Mouse (Mus musculus) CD4-positive, CD25-positive, alpha-beta regulatory T cell, adult 4 months (primary cell): Measurements from ENCODE around the gene Lce6a. TPM values are rescaled to one million over a fixed set of nuclear protein-coding genes. Genes with fewer than 3 reads are reported as not detected.

Experiments used
- ATAC-seq: one replicate; pipeline ENCODE4 v1.8.0; 2017
- polyA plus RNA-seq, 2 experiments: library from polyadenylated mRNA; unstranded; fragments of 100-300 nt; shearing (Covaris generic); gene quantifications; one replicate each; pipeline ENCODE4 v1.2.1; 2017

Gene Lce6a
- polyA plus RNA-seq = not detected

DNA sequence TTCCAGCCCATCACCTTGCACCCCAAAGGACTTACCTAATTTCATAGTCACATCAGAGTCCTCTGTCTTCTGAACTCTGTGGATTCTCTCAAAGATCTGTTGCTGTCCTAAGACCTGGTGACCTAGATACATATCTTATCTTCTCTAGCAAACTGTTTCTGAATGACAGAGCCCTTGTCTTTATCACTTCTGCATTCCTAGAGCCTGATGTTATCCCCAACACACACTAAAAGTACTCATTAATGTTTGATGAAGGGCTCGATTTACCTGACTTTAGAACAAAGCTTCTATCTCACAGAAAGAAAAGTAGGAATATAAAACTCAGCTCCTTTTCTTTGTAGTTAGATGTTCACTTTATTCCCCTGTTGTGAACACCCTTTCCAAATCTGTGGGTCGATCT is at the start of gene Lce6a:
Gene Lce6a (minus strand): TSS at position 101 of the 400 bp plus-strand sequence.
- ATAC-seq = no peak

DNA sequence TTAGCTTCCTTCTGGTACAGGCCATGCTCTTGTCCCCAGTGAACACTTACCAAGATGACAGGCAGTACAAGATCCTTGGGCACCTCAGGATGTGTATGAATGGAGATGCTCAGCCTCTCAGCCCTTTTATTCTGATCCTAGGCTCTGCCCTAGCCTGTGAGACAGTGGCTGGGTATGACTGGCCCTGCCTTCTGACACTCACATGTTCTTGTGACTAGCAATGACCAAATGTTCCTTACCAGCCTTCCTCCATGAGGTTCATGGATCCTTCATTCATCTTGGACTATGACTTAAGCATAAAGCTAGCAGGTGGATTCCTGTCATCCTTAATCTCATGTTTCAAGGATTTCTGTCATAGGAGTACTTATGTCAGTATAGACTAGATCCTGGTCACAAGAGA is 48.8 kb upstream of the Lce6a start, which contains the start of gene Lce1a2:
Gene Lce1a2 (minus strand): TSS at position 101 of the 400 bp plus-strand sequence.
- ATAC-seq = no peak

DNA sequence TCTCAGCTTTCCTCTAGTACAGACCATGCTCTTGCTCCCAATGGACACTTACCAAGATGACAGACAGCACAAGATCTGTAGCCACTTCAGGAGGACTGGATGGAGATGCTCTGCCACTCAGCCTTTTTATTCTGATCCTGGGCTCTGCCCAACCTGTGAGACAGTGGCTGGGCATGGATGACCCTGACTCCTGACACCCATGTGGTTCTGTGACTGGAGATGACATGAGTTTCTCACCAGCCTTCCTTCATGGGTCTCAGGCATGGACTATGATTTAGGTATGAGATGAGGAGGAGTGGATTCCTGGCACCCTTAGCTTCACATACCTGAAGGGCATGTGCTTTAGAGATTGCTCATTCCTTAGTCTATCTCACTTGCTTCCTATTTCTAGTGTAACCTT is 35.4 kb upstream of the Lce6a start, which contains the start of gene Lce1b:
Gene Lce1b (minus strand): TSS at position 101 of the 400 bp plus-strand sequence.
- no peak for ATAC-seq

DNA sequence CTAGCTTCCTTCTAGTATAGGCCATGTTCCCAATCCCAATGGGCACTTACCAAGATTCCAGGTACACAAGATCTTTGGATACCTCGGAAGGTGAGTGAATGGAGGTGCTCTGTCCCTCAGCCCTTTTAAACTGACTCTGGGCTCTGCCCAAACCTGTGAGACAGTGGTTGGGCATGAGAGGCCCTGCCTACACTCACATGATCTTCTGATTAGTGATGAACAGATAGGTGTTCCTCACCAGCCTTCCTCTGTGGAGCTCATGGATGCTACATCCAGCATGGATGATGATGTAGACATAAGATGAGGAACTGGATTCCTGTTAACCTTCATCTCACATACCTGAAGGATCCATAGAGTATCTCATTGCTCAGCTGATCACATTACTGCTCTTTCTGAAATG is 26.7 kb upstream of the Lce6a start, which contains the start of gene Lce1a1:
Gene Lce1a1 (minus strand): TSS at position 101 of the 400 bp plus-strand sequence.
- ATAC-seq = no peak

DNA sequence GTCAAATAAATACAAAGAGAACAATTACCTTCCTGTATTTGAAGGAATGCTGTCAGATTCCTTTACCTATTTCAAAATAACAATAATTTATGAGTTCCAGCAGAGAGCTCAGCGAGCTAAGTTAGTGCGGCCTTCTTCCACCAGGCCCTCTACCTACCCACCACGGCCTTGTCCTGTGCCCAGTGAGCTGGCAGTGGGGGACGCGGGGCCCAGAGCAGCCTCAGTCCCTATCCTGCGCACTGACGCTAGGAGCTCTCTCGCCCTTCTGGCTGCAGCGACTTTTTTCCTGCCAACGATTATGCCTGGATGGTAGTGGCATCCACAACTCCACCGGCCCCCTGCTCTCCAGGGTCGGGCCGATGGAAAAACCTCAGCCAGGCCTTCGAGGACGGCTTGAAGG is 18.4 kb upstream of the Lce6a start:
- no peak for ATAC-seq

DNA sequence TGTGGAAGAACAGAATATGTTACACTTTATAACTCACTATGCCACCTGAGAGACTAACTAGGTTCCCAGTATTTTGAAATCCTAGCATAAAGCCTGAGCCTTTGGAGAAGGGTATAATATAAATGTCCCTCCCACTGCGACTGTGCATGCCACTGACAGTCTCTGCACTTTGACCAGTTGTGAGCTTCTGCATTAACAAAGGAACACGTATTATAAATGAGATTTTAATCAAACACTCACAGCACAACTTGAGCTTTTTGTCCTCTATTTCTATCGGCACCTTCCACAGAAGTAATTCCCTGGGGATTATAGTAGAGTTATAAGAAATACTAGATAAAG is 17.2 kb upstream of the Lce6a start:
- ATAC-seq = no peak

DNA sequence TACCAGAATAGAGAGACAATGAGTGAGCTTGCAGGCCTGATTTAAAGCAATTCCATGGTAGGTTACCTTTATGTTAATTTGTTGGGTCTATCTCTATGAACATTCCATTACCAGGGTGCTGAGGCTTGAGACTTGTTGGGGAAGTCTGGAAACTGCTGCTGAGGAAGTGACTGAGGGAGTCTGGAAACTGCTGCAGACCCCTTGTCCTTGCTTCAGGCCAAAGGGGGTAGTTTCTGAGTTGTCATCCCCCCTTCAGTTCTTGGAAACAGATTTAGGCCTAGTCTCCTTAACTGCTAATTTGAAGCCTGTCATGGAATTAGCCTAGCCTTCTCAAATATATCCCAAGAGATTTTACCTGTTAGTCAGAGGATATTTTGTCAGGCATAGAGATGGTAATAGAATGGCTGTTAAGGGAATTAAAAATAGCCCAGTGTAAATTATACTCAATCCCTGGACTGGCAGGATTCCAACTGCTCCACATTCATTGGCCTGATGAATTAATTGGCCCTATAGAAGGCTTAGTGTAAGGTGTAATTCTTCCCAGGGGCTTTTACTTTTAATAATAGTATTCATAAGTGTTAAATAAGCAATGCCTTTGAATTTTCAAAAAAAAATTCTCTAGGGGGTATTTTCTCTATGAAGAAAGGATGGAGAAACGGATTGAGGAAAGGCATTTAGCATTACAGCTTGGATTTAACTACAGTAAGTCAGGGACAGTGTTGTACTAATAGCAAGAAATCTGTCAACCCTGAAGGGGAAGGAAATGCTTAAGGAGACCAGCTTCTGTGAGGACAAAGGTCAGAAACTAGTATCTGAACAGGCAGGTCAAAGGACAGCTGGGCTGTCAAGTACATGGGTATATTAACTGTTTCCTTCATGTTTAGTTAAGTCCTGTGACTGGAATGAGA is 16.5 kb upstream of the Lce6a start:
- ATAC-seq = no peak

DNA sequence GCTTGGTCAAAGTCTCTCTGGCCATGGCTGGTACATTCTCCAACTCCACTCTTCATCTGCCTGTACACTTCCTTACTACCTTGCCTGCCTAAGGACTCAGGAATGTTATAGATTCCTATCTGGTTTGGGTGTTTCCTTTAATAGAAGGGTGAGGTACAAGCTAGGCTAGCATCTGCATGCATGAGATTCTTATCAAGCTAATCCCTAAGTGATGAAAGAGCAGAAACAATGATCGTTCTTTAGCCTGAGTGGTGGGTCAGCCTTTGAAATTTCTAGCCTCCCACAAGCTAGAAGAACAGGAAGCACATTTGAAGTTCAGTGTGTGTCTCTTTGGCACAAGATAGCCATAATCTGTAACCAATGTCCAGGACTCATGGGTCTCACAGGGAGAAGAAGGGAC is 11.7 kb downstream of the Lce6a start:
- ATAC-seq = no peak

DNA sequence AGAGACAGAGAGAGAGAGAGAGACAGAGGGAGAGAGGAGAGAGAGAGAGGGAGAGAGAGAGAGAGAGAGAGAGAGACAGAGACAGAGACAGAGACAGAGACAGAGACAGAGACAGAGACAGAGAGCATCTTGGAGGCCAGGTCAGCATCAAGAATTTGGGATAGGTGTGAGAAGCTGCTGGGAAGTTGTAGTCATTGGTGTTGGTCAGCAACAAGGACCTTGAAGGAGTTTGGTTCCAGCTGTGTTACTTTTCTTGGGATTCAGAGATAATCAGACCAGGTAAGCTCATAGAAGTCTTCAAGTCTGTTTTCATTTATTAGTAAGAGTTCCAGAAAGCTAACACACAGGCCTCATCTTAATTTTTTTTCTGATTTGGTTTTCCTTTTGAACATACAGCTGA is 14.1 kb downstream of the Lce6a start, which contains the start of gene 2210017I01Rik:
Gene 2210017I01Rik (minus strand): TSS at position 101 of the 400 bp plus-strand sequence.
- no peak for ATAC-seq

DNA sequence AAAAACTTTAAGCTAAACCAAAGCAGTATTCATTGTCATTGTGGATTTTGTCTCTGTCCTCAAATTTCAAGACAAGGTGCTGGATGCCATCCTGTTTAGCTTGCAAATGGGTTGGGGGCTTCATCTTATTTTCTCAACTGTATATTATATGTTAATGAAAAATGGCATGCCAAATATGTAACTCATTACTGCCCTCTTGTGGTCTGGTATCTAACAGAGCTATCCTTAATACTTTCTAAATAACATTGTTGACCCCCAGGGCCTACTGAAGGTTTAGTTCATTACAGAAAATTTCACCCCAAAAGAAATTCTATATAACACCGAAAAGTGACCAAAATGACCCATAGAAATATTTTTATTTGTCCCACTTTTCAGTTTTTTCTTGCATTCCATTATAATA is 19.3 kb downstream of the Lce6a start:
- ATAC-seq = no peak

DNA sequence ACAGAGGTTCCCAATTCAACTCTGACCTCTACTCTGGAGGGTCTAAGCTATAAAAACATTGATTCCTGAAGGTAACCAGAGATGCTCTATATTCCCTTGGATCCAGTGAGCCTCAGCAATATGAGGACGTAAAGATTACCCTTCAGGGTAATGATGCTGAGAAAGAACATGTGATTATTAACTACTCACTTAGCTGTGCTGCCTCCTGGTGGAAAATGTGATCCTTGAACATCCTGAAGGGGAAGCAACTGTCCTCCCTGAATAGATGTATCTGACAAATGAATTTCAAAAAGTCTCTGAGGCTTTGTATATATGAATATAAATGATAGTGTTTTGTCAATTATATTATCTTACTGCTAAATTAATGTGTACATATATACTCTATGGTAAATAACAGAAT is 21.0 kb downstream of the Lce6a start:
- ATAC-seq = no peak

DNA sequence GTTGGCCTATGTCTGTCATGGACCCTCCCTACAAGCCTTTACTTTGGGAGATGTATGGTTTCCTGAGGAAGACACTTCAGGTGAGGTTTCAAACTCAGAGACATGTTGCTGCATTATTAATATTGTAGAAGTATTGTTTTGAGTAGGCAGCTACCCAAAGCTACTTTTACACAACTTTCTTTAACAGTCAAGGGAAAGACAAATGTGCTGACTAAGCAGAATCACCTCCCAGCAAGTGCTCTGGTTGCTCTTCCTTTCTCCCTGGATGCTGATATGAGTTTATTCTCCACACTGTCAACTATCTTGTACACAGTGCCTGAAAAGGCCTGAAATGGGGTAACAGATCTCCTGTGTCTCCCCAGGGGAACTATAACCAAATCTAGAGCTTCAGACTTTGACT is 21.5 kb downstream of the Lce6a start:
- no peak for ATAC-seq

DNA sequence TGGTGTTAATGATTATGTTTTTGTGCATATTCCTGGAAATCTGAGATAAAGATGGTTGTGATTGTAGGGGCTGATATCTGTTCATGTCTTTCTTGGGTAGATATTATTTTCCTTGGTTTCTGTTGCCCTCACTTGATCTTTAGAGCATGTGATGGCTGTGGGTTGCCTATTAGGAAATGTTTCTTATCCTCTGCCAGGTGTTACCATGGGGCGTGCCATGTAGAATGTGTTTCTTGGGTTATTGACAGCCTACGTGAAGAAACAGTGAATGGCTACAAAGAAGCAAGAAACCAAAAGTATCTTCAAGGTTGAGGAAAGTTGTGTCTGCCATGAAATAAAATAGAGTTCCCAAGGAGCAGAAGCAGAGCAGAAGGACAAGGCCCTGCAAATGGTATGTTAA is 23.0 kb downstream of the Lce6a start:
- no peak for ATAC-seq

DNA sequence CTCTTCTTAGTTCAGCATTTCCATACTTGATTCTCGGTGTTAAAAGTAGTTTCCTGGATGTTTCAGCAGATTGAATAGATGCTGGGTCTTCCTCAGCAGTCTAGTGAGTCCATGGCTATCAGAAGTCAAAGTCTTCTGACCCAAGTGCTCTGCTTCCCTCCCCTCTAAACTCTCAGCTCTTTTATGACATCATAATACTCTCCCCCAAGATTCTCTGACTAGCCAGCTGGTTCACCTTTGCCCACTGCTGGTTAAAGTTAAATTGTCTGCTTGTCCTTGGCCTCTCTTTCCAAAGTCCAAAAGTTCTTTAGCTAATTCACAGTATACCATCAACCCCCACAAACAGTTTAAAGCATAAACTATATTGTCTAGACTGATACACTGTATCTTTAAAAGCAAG is 32.6 kb downstream of the Lce6a start, which contains the start of gene Smcp:
Gene Smcp (minus strand): TSS at position 140 of the 400 bp plus-strand sequence.
- ATAC-seq = no peak

DNA sequence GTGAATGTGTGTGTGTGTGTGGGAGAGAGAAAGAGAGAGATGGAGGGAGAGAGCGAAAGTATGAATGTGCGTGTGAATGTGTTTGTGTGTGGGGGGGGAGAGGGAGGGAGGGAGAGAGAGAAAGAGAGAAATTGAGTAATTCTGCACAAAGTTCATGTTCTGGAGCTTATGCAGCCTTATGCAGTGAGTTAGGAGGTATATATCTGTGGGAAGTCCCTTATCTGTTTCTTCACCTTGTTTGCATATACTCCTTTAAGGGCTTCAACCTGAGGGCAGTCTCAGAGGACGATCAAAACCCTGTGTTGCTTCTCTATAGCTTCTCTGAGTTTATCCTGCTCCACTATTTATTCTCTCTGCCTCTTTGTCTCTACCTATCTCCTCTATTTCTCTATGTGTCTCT is 34.3 kb downstream of the Lce6a start:
- no peak for ATAC-seq

DNA sequence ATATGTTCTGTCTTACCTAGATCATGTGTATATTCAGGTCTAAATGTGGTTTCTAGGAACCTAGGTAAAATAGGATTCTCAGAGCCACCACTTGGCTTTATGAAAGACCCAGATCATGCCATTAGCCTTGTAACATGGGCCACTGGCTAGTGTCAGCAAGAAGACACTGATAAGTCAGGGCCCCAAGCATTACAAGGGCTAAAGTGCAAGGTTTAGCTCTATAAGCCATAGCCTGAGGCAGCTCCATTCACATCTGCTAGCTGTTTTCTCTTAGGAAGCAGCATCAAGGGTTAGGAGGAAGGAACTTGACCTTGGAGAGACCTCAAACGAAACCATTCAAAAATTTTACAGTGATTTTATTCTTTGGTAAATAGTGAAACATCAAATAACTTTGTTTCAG is 36.4 kb downstream of the Lce6a start:
- no peak for ATAC-seq

DNA sequence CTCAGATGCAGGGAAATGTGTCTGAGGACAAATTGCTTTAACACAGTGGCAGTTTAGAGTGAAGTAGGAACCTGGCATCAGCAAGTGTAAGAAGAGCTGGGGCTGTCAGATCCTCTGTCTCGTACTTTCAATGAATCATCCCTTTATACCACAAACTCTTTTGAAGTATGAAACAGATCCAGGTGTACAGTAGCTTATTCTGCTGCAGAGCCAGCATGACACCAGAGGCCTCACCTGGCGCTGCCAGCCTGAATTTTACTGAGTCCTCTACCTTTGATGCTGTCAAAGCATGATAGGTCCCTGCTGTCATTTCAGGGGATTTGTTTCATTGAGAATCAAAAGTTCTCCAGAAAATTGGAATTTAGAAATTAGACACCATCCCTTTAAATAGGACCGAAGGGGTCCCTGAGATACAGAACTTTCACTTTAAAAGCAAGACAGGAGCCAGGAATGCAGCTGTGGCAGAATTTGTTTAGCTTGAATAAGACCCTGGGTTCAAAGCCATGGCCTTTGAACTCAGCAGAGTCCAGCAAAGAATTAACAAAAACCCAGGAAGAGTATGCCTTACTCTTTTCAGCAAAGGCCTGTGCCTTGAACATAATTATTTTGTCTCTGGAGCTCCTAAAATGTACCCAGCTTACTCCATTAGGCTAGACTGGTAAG is 38.2 kb downstream of the Lce6a start:
- ATAC-seq = no peak

DNA sequence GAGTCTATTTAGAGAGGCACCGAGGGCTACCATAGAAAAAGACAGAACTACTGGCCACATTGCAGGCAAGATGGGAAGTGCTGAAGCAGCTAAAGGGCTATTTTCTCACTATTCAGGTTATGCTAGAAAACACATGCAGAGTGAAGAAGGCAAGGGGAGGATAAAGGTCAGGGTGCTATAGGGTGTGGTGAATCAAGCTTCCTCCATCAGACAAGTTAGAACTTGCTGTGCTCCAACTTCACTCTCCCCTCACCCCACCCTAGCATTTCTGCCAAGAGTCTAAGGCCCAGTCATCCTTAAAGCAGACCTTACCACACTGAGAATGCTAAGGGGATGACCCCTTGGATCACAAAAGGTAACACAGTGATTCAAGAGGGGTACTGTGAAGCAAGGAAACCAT is 42.0 kb downstream of the Lce6a start:
- ATAC-seq = no peak

DNA sequence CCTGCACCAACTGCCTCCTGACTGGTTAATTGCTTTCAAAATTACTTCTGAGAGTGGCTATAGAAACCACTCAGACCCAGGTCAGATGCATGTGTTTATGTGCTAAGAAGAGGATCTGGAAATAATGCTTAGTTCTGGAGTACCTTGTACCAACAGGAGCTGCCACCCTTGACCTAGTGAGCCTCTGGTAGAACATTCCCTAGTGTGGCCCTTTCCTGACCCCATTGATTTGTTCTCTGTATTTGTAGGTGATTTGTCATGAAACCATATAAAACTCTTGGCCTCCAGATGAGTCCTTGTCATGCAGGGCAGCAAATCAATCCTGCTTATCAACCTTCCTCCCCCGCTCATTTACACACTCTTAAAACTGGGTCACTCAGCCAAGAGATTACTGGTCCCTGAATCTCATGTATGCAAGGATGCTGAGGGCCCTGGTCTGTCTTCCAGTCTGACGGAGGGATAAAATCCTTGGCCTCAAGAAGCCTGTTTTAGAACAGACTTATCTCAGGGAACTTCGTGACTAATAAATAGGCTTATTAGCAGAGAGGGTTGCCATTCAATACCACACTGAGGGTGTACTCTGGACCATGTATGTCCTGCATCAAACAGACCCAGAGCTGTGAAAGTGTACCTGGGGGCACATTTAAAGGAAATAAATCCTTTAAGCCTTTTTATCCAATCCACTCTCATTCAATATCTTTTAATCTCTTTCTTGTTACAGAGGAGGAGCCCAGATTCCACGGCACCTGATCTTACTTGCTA is 42.6 kb downstream of the Lce6a start:
- ATAC-seq = no peak

DNA sequence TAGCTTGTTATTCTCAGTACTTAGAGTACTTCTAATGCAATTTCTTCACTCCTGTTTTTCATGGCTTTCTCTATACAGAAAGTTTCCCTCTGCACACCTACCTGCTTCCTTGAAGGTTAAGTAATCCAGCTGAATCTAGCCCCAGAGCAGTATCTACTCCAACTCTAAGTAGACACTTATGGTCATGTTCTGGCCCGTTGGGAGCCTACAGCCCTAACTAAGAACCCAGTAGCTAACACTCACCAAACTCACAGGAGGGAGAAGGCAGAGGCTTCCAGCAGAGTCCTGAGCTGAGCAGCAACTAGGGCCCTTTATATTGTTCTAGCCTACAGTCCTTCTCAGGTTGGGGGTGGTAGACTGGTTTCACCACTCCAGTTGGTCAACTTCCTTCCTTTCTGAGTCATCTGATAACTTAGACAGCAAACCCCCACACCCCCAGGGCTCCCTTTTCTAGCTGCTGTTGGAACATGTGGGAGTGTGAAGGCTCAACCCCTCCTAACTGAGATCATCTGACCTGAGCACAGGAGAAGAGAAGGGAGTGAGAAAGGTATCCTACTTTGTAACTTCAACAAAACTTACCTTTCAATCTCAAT is 47.9 kb downstream of the Lce6a start, which contains the start of gene Ivl:
Gene Ivl (minus strand): TSS at position 287 of the 593 bp plus-strand sequence.
- no peak for ATAC-seq

DNA sequence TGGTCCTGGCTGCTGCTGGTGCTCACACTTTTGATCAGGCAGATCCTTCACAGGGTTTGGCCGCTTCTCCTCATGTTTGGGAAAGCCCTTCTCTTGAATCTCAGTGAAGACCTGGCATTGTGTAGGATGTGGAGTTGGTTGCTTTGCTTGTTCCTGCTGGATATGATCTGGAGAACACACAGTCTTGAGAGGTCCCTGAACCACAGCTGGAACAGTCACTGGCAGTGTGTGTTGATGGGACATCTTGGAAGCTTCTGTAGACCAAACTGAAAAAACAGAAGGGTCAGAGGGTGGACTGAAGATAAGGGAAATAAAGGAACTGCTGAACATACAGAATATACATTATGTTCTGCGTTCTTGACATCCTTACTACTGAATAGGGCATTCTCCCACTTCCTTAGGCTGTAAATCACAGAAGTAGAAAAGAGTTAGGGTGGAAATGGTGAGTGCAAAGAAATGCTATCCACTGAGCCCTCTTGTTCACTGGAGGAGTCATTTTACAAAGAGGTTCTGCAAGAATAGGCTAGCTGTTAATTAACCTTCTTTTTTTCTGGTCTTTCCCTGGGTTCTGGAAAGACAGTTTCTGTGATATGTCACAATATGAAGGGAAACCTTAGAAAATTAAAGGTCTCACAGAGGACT is 48.8 kb downstream of the Lce6a start:
- ATAC-seq = no peak
